Mouse (Mus musculus): Measurements from ENCODE around the gene Ascc3. TPM values are rescaled to one million over a fixed set of nuclear protein-coding genes. Genes with fewer than 3 reads are reported as not detected.

Gene Ascc3
- total RNA-seq, 2 experiments from 2014 or later = 23.6 to 26.5 TPM

DNA sequence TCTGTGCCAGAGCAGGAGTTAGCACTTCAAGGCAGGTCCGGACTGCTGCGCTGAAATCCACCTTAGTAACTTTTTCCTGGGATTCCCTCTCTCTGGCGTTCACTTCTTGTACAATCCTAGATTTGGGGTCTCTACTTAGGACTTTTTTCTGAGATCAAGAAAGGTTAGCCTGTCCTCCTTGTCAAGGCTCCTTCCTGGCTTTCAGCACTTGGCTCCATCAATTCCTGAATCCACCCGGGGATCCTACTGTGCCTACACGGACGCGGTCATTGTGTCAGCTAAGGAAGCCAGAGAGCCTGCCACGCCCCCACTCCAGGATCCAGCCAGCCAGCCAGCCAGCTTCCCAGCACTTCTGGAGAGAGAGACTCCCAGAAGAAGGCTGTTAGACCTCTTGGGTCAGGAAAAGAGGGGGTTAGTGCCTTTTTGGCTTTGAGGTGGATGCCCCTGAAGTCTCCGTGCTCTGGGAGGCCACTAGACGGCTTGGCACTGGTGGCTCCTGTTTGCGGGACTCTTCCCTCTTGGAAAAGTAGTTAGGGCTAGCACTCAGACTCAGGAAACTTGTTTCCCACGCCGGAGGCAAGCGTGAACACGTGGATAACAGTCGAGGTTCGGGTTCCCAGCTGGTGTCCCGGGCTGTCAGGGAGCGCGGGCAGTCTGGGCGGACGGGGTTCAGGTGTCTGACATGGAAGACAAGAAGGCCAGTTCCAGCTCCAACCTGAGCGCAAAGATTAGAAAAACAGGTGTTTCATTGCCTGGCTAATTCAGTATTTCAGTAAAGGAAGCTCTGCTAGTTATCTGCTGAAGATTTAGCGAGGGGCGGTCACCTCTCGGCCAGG is 299.6 kb downstream of the Ascc3 start:
- no peak for DNase-seq (ENCODE audit: low spot score in 2 of 2)
- intact Hi-C loops (cut with DNase I) = loop anchor here (5.0 kb wide), 1 partner anchor 1130 kb away; the partner anchor contains the start of gene Vgll2

DNA sequence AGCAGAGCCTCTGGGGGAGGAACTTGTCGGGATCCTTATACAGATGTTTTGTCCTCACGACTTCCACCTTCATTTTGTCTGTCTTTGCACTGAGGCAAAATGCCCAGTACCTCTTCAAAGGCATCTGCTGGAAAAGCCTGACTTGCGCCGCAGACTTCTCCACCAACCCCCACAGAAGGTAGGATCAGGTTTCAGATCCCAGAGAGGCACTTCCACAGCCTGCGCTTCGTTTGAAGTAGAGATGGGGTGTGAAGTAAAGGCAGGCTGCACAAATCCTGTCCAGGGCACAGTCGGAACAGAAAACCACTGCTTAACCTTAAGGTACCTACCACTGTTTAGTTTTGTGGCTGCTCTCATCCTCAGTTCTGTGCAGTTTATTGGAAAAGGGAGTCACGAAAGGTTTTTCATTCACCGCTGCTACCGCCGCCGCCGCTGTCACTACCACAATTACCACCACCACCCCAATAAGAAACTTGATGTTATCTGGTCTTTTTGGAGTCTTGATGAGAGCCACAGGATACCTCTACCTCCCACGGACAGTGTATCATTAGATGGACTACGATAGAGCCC is 300.4 kb downstream of the Ascc3 start:
- no peak for DNase-seq (ENCODE audit: low spot score in 2 of 2)
- intact Hi-C loops (cut with DNase I) = loop anchor here (5.0 kb wide), 1 partner anchor 1129 kb away; the partner anchor contains the start of gene Vgll2

DNA sequence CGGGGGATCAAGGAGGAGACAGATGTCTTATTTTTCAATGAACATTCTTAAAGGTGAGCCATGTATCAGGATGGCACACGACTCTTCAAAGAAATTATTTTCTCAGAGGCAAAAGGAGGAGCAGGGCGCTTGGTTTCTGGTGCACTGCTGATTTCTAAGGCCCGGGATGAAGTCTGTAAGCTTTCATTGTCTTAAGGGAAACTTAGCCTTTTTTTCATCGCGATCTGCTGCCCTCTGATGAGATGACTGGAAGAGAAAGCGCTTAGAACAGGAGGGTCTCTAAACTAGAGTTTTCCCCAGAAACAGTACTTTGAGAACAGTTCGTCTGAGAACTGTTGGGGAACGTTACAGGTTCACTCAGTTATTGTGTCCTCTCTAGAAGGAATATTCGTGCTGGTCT is 301.1 kb downstream of the Ascc3 start:
- no peak for DNase-seq (ENCODE audit: low spot score in 2 of 2)
- intact Hi-C loops (cut with DNase I) = loop anchor here (5.0 kb wide), 1 partner anchor 1129 kb away; the partner anchor contains the start of gene Vgll2

DNA sequence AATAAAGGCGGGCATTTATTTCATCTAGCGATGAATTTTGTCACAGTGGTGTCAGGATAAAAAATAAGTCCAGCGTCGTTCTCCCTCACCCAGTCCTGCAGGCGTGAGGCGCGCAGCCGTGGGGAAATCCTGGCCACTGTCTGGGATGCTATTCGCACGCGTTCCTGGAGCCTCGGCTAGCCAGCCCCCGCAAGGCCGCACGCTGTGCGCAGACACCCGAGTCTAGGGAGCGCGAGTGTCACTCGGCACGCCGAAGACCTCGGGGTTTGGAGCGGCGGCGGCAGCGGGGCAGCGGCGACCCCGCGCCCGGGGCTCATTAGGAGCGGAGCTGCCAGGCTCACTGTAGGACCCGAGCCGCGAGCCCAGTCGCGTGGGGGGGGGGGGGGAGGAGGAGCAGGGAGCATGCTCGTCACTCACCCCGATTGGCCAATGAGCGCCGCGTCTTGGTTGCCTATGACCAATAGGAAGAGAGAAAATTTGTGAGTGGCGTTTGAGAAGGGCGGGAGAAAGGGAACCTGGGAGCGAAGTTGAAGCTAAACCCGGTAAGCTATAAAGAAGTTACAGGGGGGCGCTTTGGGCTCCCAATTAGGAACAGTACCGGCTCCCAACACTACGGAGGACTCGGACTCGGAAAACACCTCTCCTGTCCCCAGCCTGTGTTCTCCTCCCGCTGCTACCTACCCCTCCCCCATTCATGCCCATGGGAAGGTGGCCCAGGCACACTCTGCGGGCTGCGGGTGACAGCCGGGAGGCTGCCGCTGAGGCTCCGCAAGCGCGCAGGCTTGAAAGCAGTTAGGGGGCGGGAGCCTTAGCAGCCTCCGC is 301.9 kb downstream of the Ascc3 start, which contains the start of gene Sim1:
Gene Sim1, plus strand, starts transcription at position 585 of the 822 bp plus-strand sequence.
- DNase-seq (ENCODE audit: low spot score in 2 of 2) = peak; percentile 50 to 68
- intact Hi-C loops (cut with DNase I) = loop anchor here (5.0 kb wide), 1 partner anchor 1128 kb away; the partner anchor contains the start of gene Vgll2

DNA sequence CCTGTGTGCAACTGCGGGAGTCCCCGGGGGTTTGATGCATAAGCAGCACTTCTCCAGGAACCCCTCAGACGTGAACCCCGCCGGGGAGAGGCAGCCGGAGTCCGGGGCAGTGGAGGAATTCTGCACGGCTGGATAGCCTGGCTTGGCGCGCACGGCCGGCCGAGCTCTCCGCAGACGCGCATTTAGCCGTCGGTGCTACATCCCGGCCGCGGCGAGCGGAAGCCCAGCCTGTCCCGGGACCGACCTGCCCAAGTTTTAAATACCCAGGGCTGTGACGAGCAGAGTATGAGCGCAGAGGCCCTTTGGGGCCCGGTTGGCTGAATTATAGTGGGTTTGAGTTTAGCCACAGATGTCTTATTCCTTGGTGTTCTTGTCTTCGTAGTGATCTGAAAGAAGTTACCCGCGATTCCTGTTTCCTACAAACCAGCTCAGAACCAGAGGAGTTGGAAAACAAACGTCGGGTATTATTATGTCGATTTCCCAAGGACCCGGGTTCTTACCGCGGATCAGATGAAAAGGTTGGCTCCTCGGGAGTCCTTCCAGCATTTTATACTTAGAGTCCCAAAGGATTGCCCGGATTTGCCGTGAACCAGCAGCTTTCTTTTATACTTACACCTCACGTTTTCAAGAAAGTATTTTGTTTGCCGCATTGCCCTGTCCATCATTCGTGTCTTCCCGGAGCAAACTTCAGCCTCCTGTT is 302.8 kb downstream of the Ascc3 start:
- no peak for DNase-seq (ENCODE audit: low spot score in 2 of 2)
- intact Hi-C loops (cut with DNase I) = no loop called here

DNA sequence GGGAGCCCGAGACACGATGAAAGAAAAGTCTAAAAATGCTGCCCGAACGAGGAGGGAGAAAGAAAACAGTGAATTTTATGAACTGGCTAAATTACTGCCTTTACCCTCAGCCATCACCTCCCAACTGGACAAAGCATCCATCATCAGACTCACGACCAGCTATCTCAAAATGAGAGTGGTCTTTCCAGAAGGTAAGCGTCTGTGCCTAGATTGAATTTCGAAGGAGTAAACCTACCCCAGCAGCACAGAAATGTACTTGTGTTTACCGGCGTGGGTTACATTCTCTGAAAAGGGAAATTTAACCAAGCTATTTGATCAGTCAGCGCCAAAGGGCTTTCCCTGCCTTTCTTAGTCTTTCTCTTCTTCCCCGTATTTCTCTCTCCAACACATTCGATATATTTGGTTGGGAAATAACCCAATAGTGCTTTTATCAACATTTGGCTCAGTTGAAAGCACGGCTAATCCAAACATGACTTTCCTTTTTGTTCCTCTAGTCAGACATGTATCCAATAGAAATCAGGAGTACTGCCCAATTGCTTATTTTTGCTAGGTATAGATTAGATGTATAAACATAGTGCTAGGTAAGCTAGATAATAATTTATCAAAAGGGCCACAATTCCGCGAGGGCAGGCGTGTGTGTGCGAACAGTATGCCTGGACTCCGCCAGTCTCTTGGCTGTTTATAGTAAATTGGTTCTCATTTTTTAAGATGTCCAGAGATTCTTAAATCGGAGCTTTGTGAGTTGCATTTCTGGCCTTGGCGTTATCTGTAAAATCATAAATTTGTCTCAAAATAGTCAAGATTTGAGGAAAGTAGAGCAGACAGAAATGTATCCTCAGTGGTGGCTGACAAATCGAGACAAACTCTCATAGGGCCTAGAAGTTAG is 303.7 kb downstream of the Ascc3 start:
- intact Hi-C loops (cut with DNase I) = no loop called here

DNA sequence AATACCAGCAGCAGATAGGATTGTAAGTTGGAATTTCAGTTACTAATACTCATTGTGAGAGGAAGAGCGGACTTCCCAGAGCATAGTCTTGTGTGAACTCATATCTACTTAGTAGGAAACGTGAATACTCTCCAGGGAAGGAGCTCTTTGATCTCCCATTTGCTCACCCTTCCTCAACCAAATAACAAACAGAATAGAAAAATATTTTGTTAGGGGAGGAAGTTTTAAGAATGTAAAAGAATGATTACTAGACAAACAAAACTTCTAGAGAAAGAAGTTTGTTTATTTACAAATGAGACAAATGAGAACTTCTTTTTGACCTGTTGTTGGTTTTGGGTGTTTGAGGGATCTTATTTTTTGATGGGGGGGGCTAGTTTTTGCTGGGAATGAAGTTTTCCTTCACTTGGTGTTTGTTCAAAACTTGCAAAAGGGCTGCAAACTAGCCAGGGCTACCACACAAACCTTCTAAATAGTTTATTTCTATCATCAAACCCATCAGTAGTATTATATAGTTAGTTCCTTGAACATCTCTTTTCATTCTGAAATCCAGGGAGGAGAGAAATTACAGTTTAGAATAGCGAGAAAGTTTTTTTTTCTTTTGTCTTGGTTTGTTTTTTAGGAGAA is 304.4 kb downstream of the Ascc3 start:
- intact Hi-C loops (cut with DNase I) = no loop called here
- DNase-seq (ENCODE audit: low spot score in 2 of 2) = no peak

More for the DNA sequence above, 303.7 kb downstream of the Ascc3 start:
- DNase-seq (ENCODE audit: low spot score in 2 of 2) = no peak

DNA sequence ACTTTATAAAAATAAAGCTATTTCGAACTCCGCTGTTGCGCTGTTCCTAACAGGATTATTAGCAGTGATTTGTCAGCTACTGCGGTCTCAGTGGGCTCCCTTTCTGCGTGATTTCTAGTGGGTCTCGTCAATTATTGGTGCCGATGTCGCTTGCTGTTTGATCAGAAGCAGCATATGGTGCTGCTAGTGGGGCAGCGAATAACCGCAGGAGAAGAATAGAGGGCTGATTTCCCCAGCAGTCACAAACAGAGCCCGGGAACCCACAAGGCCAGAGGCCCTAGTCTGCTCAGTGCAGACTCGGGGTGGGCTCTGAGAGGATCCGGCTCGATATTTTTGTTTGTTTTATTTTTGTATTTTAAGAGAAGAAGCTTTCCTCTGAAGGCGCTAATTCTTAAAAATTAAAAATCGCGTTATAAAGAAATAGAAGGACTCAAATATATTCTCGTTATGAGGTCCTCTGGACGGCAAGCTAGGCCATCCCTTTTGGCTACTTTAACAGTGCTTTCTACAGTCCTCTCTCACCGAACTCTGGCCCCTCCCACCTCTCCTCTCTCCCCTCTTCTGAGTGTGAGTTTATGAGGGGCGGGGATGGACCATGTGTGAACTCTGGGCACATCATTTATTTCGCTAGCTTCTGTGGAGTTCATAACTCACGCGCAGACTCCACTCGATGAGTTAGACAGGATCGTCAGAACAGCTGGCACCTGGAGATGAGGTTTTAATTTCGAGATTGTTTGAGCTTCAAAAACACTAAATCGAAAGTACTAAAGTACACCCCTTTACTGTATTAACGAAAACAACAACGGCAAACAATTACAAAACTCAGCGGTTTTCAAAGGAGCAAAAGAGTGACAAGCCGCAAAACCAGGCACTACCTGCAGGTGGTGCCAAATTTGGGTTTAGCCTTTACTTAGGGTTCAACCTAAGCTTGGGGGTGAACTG is 305.3 kb downstream of the Ascc3 start:
- no peak for DNase-seq (ENCODE audit: low spot score in 2 of 2)
- intact Hi-C loops (cut with DNase I) = no loop called here

DNA sequence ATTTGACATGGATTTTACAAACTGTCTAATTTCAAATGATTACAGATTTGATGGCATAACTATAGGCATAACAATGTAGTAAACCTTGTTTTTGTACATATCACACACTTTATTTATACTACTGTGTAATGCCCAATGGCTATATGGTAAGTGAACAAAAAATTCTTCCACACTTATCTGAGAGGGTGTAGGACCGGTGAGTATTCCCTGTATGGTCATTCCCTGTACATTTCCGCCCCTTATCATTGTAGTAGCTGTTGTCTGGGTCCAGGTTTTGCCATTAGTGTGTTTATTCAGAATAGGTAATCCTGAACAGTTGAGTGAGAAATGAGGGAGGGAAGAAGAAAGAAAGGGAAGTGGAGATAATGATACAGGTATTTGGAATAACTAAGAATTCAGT is 306.2 kb downstream of the Ascc3 start:
- intact Hi-C loops (cut with DNase I) = no loop called here
- DNase-seq (ENCODE audit: low spot score in 2 of 2) = no peak

DNA sequence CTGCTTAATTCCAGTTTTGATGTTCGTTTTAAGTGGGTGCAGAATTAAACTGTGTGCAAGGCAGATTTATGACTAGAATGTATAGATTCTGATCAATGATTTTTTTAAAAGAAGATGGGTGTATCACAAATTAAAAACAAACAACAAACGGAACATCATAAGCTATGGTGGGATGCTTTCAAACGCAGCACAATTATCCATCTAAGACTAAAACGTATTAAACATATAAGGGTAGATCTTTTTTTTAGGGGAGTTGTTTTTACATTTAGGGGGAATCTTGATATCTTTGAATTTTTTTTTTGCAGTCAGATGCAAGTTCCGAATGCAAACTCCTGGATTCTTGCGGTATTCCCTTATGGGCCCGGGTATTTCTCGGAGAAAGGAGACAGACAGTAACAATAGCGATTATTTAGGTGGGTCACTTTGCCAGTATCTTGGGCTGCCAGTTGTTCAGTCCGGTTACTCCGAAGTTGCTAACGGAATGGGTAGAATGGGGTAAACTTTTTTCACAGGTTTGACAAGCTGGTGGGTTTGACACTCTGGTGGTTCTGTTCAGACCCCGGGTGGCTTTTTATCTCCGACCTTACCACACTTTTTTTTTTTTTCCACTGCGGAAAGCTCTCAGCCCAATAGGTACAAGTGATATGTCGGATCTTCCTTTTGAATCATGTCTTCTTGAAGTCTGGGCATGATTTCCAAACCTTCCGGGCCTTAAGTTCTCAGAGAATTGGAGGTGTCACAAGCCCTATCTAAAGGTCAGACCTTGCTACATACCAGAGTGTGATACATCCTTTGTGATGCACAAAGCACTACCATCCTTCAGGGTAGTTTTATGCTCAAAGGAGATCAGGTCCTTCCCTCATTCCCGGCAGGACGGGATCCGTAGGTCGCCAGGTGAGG is 307.6 kb downstream of the Ascc3 start:
- DNase-seq (ENCODE audit: low spot score in 2 of 2) = no peak
- intact Hi-C loops (cut with DNase I) = loop anchor here (5.0 kb wide), 2 partner anchors 377 to 1127 kb away; no protein-coding TSS in a partner anchor

Data from left cerebral cortex, postnatal 14 days (tissue).